Mouse (Mus musculus) neural tube, embryonic 11.5 days (tissue): ENCODE measurements at regions not wholly inside any gene's neighbourhood (a gene's known extent, or its start where the extent isn't known, plus 50 kb on each side); places are given as distances from the start of the nearest gene placed in this dataset.
A peak's percentile ranks its signal among the peaks of the same experiment; 100 is the strongest.

Experiments
- ATAC-seq: fragments of 200-750 bp; cut with Nextera tagmentation; 2 replicates; pipeline ENCODE4 v1.8.0; 2017; ENCODE audit warnings: moderate number of reproducible peaks, mild to moderate bottlenecking, moderate TSS enrichment, moderate library complexity; ENCODE audit not compliant: insufficient read depth, low FRiP score, low TSS enrichment
- DNase-seq: peaks from one replicate; pipeline ENCODE4 v3.0.0-alpha.2; 2015; ENCODE audit warnings: low spot score
- H3K27ac ChIP-seq: fragments of 300-500 bp; sonication (generic); 2 replicates; pipeline ENCODE4 v1.5.1; 2014; ENCODE audit warnings: low read depth, mild to moderate bottlenecking, low read length
- H3K27me3 ChIP-seq: fragments of 300-500 bp; sonication (generic); 2 replicates; pipeline ENCODE4 v1.6.1; 2014; ENCODE audit warnings: mild to moderate bottlenecking, low read length, mixed read lengths; ENCODE audit not compliant: control insufficient read depth, insufficient read depth
- H3K36me3 ChIP-seq: fragments of 300-500 bp; sonication (generic); 2 replicates; pipeline ENCODE4 v1.6.1; 2014; ENCODE audit warnings: mild to moderate bottlenecking, low read length, moderate library complexity, mixed read lengths; ENCODE audit not compliant: control insufficient read depth, insufficient read depth
- H3K4me1 ChIP-seq: fragments of 300-500 bp; sonication (generic); 2 replicates; pipeline ENCODE4 v1.6.1; 2014; ENCODE audit warnings: low read length, mixed read lengths; ENCODE audit not compliant: control insufficient read depth, insufficient read depth
- H3K4me2 ChIP-seq: fragments of 300-500 bp; sonication (generic); 2 replicates; pipeline ENCODE4 v1.6.1; 2014; ENCODE audit warnings: low read depth, mild to moderate bottlenecking, moderate library complexity
- H3K4me3 ChIP-seq: fragments of 300-500 bp; sonication (generic); 2 replicates; pipeline ENCODE4 v1.5.1; 2014; ENCODE audit warnings: low read depth, low read length
- H3K9ac ChIP-seq: fragments of 300-500 bp; sonication (generic); 2 replicates; pipeline ENCODE4 v1.6.1; 2014; ENCODE audit warnings: mild to moderate bottlenecking, low read length
- H3K9me3 ChIP-seq: fragments of 300-500 bp; sonication (generic); 2 replicates; pipeline ENCODE4 v1.6.1; 2016; ENCODE audit warnings: low read length; ENCODE audit not compliant: control insufficient read depth
- WGBS: fragments of 180-500 bp; shearing (Covaris S2); extraction: QIAGEN DNeasy Blood & Tissue Kit; methylation state at CpG from one replicate; pipeline ENCODE4 v1.1.7; 2014; 5-methylcytosine and 5-hydroxymethylcytosine counted together

- 74% methylated on average over 6 of the region's 6 CpGs for WGBS
- H3K4me2 ChIP-seq = no peak overlapping the region
- ATAC-seq (no peak), DNase-seq (no peak)
- no peak overlapping the region for H3K27ac ChIP-seq
- no peak overlapping the region for H3K4me3 ChIP-seq
- H3K36me3 ChIP-seq = no peaks in the 10 kb centered on the region
- no peaks in the 10 kb centered on the region for H3K4me1 ChIP-seq
- H3K27me3 ChIP-seq = no peaks in the 10 kb centered on the region
- no peaks in the 10 kb centered on the region for H3K9me3 ChIP-seq
- H3K9ac ChIP-seq = no peak overlapping the region
Measured at GRCm38 (mm10) chr3:139780054-139780453, 574.6 kb downstream of the Stpg2 start.

DNA sequence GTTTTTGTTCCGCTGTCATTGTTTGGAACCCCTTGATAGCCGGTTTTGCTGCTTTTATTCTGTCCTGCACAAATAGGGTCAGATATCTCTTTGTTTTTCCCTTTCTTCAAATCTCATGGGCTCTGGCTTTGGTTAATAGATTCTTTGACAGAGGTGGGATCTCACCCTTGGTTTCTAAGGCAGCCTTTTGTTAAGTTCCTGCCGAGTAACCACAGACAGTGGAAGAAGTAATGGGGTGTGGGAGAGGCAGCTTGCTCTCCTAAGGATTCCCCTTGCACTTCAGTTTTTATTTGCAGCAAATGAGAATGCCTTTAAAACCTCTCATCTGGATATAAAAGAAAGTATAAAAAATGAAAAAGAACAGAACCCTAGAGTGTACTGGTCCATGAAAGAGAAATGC lies 577.9 kb downstream of the Stpg2 start:
- no peak for DNase-seq
- no peaks in the 10 kb centered on the region for H3K27me3 ChIP-seq
- 51% methylated on average over 3 of the region's 3 CpGs for WGBS
- no peak overlapping the region for H3K27ac ChIP-seq
- 0 out of 2 replicates have a peak, but pooled peaks have one; percentile 2 for ATAC-seq
- no peak overlapping the region for H3K9ac ChIP-seq
- H3K36me3 ChIP-seq = no peaks in the 10 kb centered on the region
- no peak overlapping the region for H3K4me2 ChIP-seq
- H3K4me3 ChIP-seq = no peak overlapping the region
- no peaks in the 10 kb centered on the region for H3K9me3 ChIP-seq
- no peaks in the 10 kb centered on the region for H3K4me1 ChIP-seq

- Histone ChIP-seq H3K36me3 (no peaks in the 10 kb centered on the region), H3K9ac (no peak overlapping the region), H3K27me3 (no peaks in the 10 kb centered on the region), H3K27ac (no peak overlapping the region), H3K4me2 (no peak overlapping the region), H3K9me3 (no peaks in the 10 kb centered on the region), H3K4me3 (no peak overlapping the region), H3K4me1 (no peaks in the 10 kb centered on the region)
- DNase-seq (no peak), ATAC-seq (no peak)
- 93% methylated on average over 1 of the region's 1 CpGs for WGBS
Measured at GRCm38 (mm10) chr3:139786510-139786909, 581.0 kb downstream of the Stpg2 start.

DNA sequence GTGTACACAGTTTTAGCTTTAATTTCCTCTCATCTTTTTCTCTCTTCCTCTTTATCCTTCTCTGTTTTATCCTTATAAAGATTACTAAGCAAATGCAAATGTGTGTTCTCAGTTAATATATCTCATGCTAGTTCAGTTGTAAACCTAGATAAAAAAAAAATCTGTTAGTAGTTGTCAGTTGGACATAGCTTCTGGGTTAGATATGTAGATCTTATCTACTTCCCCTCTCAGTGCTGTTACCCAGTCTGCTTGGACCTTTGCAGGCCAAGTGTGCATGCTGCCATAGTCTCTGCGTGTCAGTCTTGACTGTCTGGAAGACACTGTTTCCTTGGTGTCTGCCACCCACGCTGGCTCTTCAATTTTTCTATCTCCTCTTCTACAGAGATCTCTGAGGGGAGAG lies 583.4 kb downstream of the Stpg2 start:
- Histone ChIP-seq H3K27me3 (no peaks in the 10 kb centered on the region), H3K4me3 (no peak overlapping the region), H3K36me3 (no peaks in the 10 kb centered on the region), H3K9ac (no peak overlapping the region), H3K27ac (no peak overlapping the region), H3K4me1 (no peaks in the 10 kb centered on the region), H3K4me2 (no peak overlapping the region), H3K9me3 (no peaks in the 10 kb centered on the region)
- no peak for ATAC-seq
- WGBS = 84% methylated on average over 2 of the region's 2 CpGs
- DNase-seq = no peak

DNA sequence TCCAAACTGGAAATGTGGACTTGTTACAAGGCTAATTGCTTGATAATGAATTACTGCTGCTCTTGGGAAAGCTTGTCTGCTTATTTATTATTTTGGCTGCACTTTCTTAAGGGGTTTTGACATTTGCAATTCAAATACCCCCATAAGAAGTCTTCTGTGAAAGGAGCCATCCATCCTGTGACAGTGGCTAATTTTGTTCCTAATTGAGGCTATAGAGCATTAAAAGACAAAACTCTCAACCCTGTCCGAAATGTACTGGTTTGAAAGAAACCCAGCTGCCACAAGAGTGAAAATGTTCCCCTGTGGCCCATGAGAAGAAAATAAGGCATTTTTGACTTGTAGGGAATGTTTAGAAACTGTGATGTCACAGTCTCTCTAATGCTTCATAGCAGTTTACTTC lies 591.2 kb downstream of the Stpg2 start:
- H3K4me2 ChIP-seq = no peak overlapping the region

DNA sequence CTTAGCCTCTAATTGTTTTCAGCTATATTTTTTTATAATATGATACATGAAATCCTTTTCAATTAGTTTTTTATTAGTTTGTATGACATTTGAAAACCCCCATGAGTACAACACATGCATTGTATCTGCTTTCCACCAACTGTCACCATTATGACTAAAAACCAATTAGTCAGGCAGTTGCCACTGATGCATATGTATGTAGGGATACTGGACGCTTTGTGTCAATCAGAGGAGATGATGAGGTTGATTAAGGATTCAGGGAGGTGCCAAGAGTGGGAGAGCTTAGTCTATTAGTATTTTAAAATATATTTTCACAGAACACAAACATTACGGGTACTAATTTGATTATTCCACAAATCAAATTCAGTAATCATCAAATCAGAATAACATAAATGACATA lies 593.6 kb downstream of the Stpg2 start:
- DNase-seq (no peak), ATAC-seq (no peak)
- Histone ChIP-seq H3K9ac (no peak overlapping the region), H3K27me3 (no peaks in the 10 kb centered on the region), H3K36me3 (no peaks in the 10 kb centered on the region), H3K9me3 (no peaks in the 10 kb centered on the region), H3K27ac (no peak overlapping the region), H3K4me1 (no peaks in the 10 kb centered on the region), H3K4me3 (no peak overlapping the region), H3K4me2 (no peak overlapping the region)
- WGBS = 84% methylated on average over 2 of the region's 2 CpGs

More for the DNA sequence above, 591.2 kb downstream of the Stpg2 start:
- Histone ChIP-seq H3K9ac (no peak overlapping the region), H3K4me3 (no peak overlapping the region), H3K36me3 (no peaks in the 10 kb centered on the region), H3K27me3 (no peaks in the 10 kb centered on the region), H3K4me1 (no peaks in the 10 kb centered on the region), H3K9me3 (no peaks in the 10 kb centered on the region), H3K27ac (no peak overlapping the region)
- WGBS = 49% methylated on average over 1 of the region's 1 CpGs
- DNase-seq (no peak), ATAC-seq (no peak)

GRCm38 (mm10) chr3:139802716-139803710 lies 597.5 kb downstream of the Stpg2 start:
- Histone ChIP-seq H3K4me1 (no peaks in the 10 kb centered on the region), H3K36me3 (no peaks in the 10 kb centered on the region), H3K27me3 (no peaks in the 10 kb centered on the region), H3K27ac (no peak overlapping the region), H3K4me2 (no peak overlapping the region), H3K9me3 (no peaks in the 10 kb centered on the region), H3K9ac (no peak overlapping the region), H3K4me3 (no peak overlapping the region)
- DNase-seq = no peak
- no peak for ATAC-seq
- WGBS = 65% methylated on average over 7 of the region's 7 CpGs

GRCm38 (mm10) chr3:139828014-139828413 lies 622.5 kb downstream of the Stpg2 start:
- Histone ChIP-seq H3K9me3 (no peaks in the 10 kb centered on the region), H3K4me2 (no peak overlapping the region), H3K36me3 (no peaks in the 10 kb centered on the region), H3K27ac (no peak overlapping the region), H3K4me3 (no peak overlapping the region), H3K4me1 (no peaks in the 10 kb centered on the region), H3K27me3 (no peaks in the 10 kb centered on the region), H3K9ac (no peak overlapping the region)
- no peak for ATAC-seq
- 88% methylated on average over 10 of the region's 10 CpGs for WGBS
- DNase-seq = no peak

DNA sequence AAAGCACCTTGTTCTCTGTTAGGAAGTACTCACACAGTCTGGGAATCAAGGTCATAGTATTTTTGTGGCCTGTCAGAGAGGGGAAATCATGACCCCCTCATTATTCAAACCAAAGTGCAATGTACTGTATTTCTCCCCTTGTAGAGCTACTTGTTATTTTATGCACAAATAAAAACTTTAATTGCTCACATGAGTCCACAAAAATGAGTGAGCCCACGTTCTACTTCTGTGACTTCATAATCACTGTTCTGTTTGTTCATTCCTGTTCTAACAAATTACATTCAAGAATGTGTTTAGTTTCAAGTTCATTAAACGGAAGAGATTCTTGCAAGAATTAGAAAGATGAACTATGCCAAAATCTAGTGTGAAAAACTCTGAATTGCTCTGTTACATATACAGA lies 623.1 kb downstream of the Stpg2 start:
- Histone ChIP-seq H3K4me3 (no peak overlapping the region), H3K4me2 (no peak overlapping the region), H3K9ac (no peak overlapping the region), H3K27ac (no peak overlapping the region), H3K4me1 (no peaks in the 10 kb centered on the region), H3K36me3 (no peaks in the 10 kb centered on the region), H3K27me3 (no peaks in the 10 kb centered on the region), H3K9me3 (no peaks in the 10 kb centered on the region)
- ATAC-seq = no peak
- no peak for DNase-seq
- 88% methylated on average over 2 of the region's 2 CpGs for WGBS
